Mouse (Mus musculus): ENCODE results near the gene Tfrc. TPM values are rescaled to one million over a fixed set of nuclear protein-coding genes. Genes with fewer than 3 reads are reported as not detected.

Tfrc gene
- total and polyA plus RNA-seq, 2 experiments from 2014 or later, result 39.8 to 51.2 TPM

- Histone ChIP-seq H3K9me3 (ENCODE audit: low read length) (no peaks in the 10 kb centered on the region), H3K4me1 (ENCODE audit: insufficient read depth, low read length) (peaks cover 9% of the 10 kb centered on the region; the same call in 1 of the 2 replicates), H3K36me3 (ENCODE audit: insufficient read depth, low read length) (no peaks in the 10 kb centered on the region), H3K27ac (ENCODE audit: low read depth, low read length) (no peak overlapping the region), H3K9ac (replicated peaks; ENCODE audit: low read length, poor library complexity, severe bottlenecking) (no peak overlapping the region), H3K4me2 (ENCODE audit: low read depth, low read length, poor library complexity, severe bottlenecking) (no peak overlapping the region), H3K4me3 (ENCODE audit: low read depth, low read length) (no peak overlapping the region), H3K27me3 (ENCODE audit: insufficient read depth, low read length) (no peaks in the 10 kb centered on the region)
- TF ChIP-seq CTCF (IDR thresholded peaks at IDR 0.05), result no peak
- ATAC-seq (ENCODE audit: low FRiP score) (no peak), DNase-seq (ENCODE audit: low spot score) (no peak)
These were observed 39.0 kb downstream of the Tfrc start for GRCm38 (mm10) chr16:32647712-32648111.

- no peak for DNase-seq (ENCODE audit: low spot score)
- no peaks in the 10 kb centered on the region for H3K9me3 ChIP-seq (ENCODE audit: low read length)
- H3K27me3 ChIP-seq (ENCODE audit: insufficient read depth, low read length), result no peaks in the 10 kb centered on the region
- no peak for TF ChIP-seq CTCF (IDR thresholded peaks at IDR 0.05)
- no peaks in the 10 kb centered on the region for H3K36me3 ChIP-seq (ENCODE audit: insufficient read depth, low read length)
- no peak overlapping the region for H3K4me2 ChIP-seq (ENCODE audit: low read depth, low read length, poor library complexity, severe bottlenecking)
- no peak overlapping the region for H3K4me3 ChIP-seq (ENCODE audit: low read depth, low read length)
- no peak overlapping the region for H3K9ac ChIP-seq (replicated peaks; ENCODE audit: low read length, poor library complexity, severe bottlenecking)
- peaks cover 9% of the 10 kb centered on the region; the same call in 1 of the 2 replicates for H3K4me1 ChIP-seq (ENCODE audit: insufficient read depth, low read length)
- no peak for ATAC-seq (ENCODE audit: low FRiP score)
- no peak overlapping the region for H3K27ac ChIP-seq (ENCODE audit: low read depth, low read length)
These were observed 41.7 kb downstream of the Tfrc start for GRCm38 (mm10) chr16:32650461-32650860.

- Histone ChIP-seq H3K27ac (ENCODE audit: low read depth, low read length) (no peak overlapping the region), H3K27me3 (ENCODE audit: insufficient read depth, low read length) (no peaks in the 10 kb centered on the region), H3K4me3 (ENCODE audit: low read depth, low read length) (no peak overlapping the region), H3K9ac (replicated peaks; ENCODE audit: low read length, poor library complexity, severe bottlenecking) (no peak overlapping the region), H3K4me2 (ENCODE audit: low read depth, low read length, poor library complexity, severe bottlenecking) (no peak overlapping the region), H3K4me1 (ENCODE audit: insufficient read depth, low read length) (peaks cover 2% of the 10 kb centered on the region; the same call in 1 of the 2 replicates), H3K36me3 (ENCODE audit: insufficient read depth, low read length) (no peaks in the 10 kb centered on the region), H3K9me3 (ENCODE audit: low read length) (no peaks in the 10 kb centered on the region)
- DNase-seq (ENCODE audit: low spot score) (no peak), ATAC-seq (ENCODE audit: low FRiP score) (no peak)
- TF ChIP-seq CTCF (IDR thresholded peaks at IDR 0.05), result no peak
- WGBS, result 89% methylated on average over 5 of the region's 5 CpGs
These were observed 42.4 kb downstream of the Tfrc start for GRCm38 (mm10) chr16:32650974-32651618.

GRCm38 (mm10) chr16:32654071-32654733 lies 45.5 kb downstream of the Tfrc start:
- Histone ChIP-seq H3K9ac (replicated peaks; ENCODE audit: low read length, poor library complexity, severe bottlenecking) (no peak overlapping the region), H3K9me3 (ENCODE audit: low read length) (no peaks in the 10 kb centered on the region), H3K4me1 (ENCODE audit: insufficient read depth, low read length) (0 out of 2 replicates have a peak, but pooled peaks cover 3% of the 10 kb centered on the region), H3K36me3 (ENCODE audit: insufficient read depth, low read length) (no peaks in the 10 kb centered on the region), H3K27me3 (ENCODE audit: insufficient read depth, low read length) (no peaks in the 10 kb centered on the region), H3K27ac (ENCODE audit: low read depth, low read length) (no peak overlapping the region), H3K4me2 (ENCODE audit: low read depth, low read length, poor library complexity, severe bottlenecking) (no peak overlapping the region), H3K4me3 (ENCODE audit: low read depth, low read length) (no peak overlapping the region)
- DNase-seq (ENCODE audit: low spot score) (no peak), ATAC-seq (ENCODE audit: low FRiP score) (no peak)
- 71% methylated on average over 6 of the region's 6 CpGs for WGBS
- TF ChIP-seq CTCF (IDR thresholded peaks at IDR 0.05), result no peak

- ATAC-seq (ENCODE audit: low FRiP score) (no peak), DNase-seq (ENCODE audit: low spot score) (no peak)
- Histone ChIP-seq H3K27ac (ENCODE audit: low read depth, low read length) (no peak overlapping the region), H3K4me1 (ENCODE audit: insufficient read depth, low read length) (0 out of 2 replicates have a peak, but pooled peaks cover 3% of the 10 kb centered on the region), H3K36me3 (ENCODE audit: insufficient read depth, low read length) (no peaks in the 10 kb centered on the region), H3K27me3 (ENCODE audit: insufficient read depth, low read length) (no peaks in the 10 kb centered on the region), H3K4me3 (ENCODE audit: low read depth, low read length) (no peak overlapping the region), H3K9me3 (ENCODE audit: low read length) (no peaks in the 10 kb centered on the region), H3K9ac (replicated peaks; ENCODE audit: low read length, poor library complexity, severe bottlenecking) (no peak overlapping the region), H3K4me2 (ENCODE audit: low read depth, low read length, poor library complexity, severe bottlenecking) (no peak overlapping the region)
- no peak for TF ChIP-seq CTCF (IDR thresholded peaks at IDR 0.05)
- 90% methylated on average over 4 of the region's 4 CpGs for WGBS
These were observed 46.8 kb downstream of the Tfrc start for GRCm38 (mm10) chr16:32655534-32655933.

GRCm38 (mm10) chr16:32656321-32656720 lies 47.6 kb downstream of the Tfrc start:
- no peak for DNase-seq (ENCODE audit: low spot score)
- no peak for TF ChIP-seq CTCF (IDR thresholded peaks at IDR 0.05)
- no peaks in the 10 kb centered on the region for H3K27me3 ChIP-seq (ENCODE audit: insufficient read depth, low read length)
- 89% methylated on average over 8 of the region's 8 CpGs for WGBS
- H3K36me3 ChIP-seq (ENCODE audit: insufficient read depth, low read length), result no peaks in the 10 kb centered on the region
- H3K27ac ChIP-seq (ENCODE audit: low read depth, low read length), result no peak overlapping the region
- peaks cover 10% of the 10 kb centered on the region for H3K4me1 ChIP-seq (ENCODE audit: insufficient read depth, low read length)
- H3K9ac ChIP-seq (replicated peaks; ENCODE audit: low read length, poor library complexity, severe bottlenecking), result no peak overlapping the region
- no peaks in the 10 kb centered on the region for H3K9me3 ChIP-seq (ENCODE audit: low read length)
- ATAC-seq (ENCODE audit: low FRiP score), result no peak
- H3K4me3 ChIP-seq (ENCODE audit: low read depth, low read length), result no peak overlapping the region
- H3K4me2 ChIP-seq (ENCODE audit: low read depth, low read length, poor library complexity, severe bottlenecking), result no peak overlapping the region

All from midbrain, postnatal 0 days (tissue).